Mouse (Mus musculus): ENCODE results near the gene Snrpb2.

Snrpb2 gene

GRCm38 (mm10) chr2:143094761-143095160 lies 31.9 kb downstream of the Snrpb2 start:
- DNase-seq (ENCODE audit: low spot score): no peak

DNA sequence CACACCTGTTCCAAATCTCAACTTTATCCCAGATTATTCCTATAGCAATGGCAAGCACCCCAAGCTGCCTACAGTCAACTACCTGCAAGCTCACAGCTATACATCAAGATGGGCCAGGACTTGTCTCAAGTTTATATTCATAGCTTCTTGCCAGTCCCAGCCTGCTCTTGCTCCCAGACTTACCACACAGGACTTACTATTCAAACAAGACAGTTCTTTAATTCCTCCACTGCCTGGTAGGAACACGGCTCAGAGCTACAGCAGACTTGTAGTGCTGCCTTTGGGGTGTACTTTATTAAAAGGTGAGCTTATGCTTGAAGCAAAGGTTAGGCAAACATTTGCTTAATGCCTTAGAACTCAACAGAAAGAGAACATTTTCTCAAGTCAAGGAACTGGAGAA lies 34.3 kb downstream of the Snrpb2 start:
- DNase-seq (ENCODE audit: low spot score): no peak

- DNase-seq (ENCODE audit: low spot score): no peak
These were observed 51.0 kb downstream of the Snrpb2 start for GRCm38 (mm10) chr2:143113859-143114258.

- DNase-seq (ENCODE audit: low spot score): no peak
These were observed 51.9 kb downstream of the Snrpb2 start for GRCm38 (mm10) chr2:143114716-143115115.

DNA sequence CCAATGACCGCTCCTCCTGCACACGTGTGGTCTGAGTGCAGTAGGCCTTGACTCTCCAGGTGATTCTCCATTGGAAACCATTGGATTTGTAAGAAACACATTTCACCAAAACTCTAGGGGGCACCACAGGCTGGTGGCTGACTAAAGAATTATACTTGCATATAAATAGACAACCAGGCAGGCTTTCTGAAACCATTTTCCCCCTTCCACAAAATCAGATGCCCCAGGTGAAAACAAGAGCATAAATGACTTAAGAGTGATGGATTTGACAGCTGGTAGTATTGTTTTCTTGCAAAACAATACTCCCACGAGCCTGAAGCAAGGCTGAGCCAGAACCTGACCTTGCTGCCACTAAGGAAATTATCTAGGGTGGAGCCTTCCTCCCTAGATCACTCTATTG lies 54.6 kb downstream of the Snrpb2 start:
- no peak for DNase-seq (ENCODE audit: low spot score)

DNA sequence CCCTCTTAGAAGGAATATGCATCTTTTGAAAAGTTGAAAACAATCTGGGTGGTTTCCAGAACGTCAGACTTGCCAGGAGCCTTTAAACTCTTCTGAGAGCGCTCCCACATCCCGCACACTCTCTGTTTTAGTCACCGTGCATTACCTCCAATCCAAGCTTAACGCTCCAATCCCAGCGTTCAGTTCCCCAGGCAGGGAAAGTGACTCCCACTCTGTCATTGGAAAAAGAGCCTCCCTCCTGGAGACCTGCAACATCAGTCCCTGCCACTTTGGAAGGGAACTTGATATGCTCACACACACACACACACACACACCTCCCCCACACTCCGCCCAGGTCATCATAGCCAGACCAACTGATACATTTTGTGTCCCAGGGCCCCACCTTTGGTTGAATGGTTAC lies 55.4 kb downstream of the Snrpb2 start:
- no peak for DNase-seq (ENCODE audit: low spot score)
